Mouse (Mus musculus): ENCODE measurements around the gene Morn2.

- TF ChIP-seq CTCF (IDR thresholded peaks at IDR 0.05; ENCODE audit: low read depth): no peak
- no peak for TF ChIP-seq EP300 (IDR thresholded peaks at IDR 0.05; ENCODE audit: low read depth)
These were observed 35.5 kb downstream of the Morn2 start for GRCm38 (mm10) chr17:80325456-80325855.
